Mouse (Mus musculus) neural tube, embryonic 11.5 days (tissue): ENCODE results near the gene 1700023F06Rik. TPM values are rescaled to one million over a fixed set of nuclear protein-coding genes. Genes with fewer than 3 reads are reported as not detected.
A peak's percentile ranks its signal among the peaks of the same experiment; 100 is the strongest.

Source experiments
- ATAC-seq: fragments of 200-750 bp; cut with Nextera tagmentation; 2 replicates; pipeline ENCODE4 v1.8.0; 2017; ENCODE audit warnings: moderate number of reproducible peaks, mild to moderate bottlenecking, moderate TSS enrichment, moderate library complexity; ENCODE audit not compliant: insufficient read depth, low FRiP score, low TSS enrichment
- DNase-seq: peaks from one replicate; pipeline ENCODE4 v3.0.0-alpha.2; 2015; ENCODE audit warnings: low spot score
- H3K27ac ChIP-seq: fragments of 300-500 bp; sonication (generic); 2 replicates; pipeline ENCODE4 v1.5.1; 2014; ENCODE audit warnings: low read depth, mild to moderate bottlenecking, low read length
- H3K27me3 ChIP-seq: fragments of 300-500 bp; sonication (generic); 2 replicates; pipeline ENCODE4 v1.6.1; 2014; ENCODE audit warnings: mild to moderate bottlenecking, low read length, mixed read lengths; ENCODE audit not compliant: control insufficient read depth, insufficient read depth
- H3K36me3 ChIP-seq: fragments of 300-500 bp; sonication (generic); 2 replicates; pipeline ENCODE4 v1.6.1; 2014; ENCODE audit warnings: mild to moderate bottlenecking, low read length, moderate library complexity, mixed read lengths; ENCODE audit not compliant: control insufficient read depth, insufficient read depth
- H3K4me1 ChIP-seq: fragments of 300-500 bp; sonication (generic); 2 replicates; pipeline ENCODE4 v1.6.1; 2014; ENCODE audit warnings: low read length, mixed read lengths; ENCODE audit not compliant: control insufficient read depth, insufficient read depth
- H3K4me2 ChIP-seq: fragments of 300-500 bp; sonication (generic); 2 replicates; pipeline ENCODE4 v1.6.1; 2014; ENCODE audit warnings: low read depth, mild to moderate bottlenecking, moderate library complexity
- H3K4me3 ChIP-seq: fragments of 300-500 bp; sonication (generic); 2 replicates; pipeline ENCODE4 v1.5.1; 2014; ENCODE audit warnings: low read depth, low read length
- H3K9ac ChIP-seq: fragments of 300-500 bp; sonication (generic); 2 replicates; pipeline ENCODE4 v1.6.1; 2014; ENCODE audit warnings: mild to moderate bottlenecking, low read length
- H3K9me3 ChIP-seq: fragments of 300-500 bp; sonication (generic); 2 replicates; pipeline ENCODE4 v1.6.1; 2016; ENCODE audit warnings: low read length; ENCODE audit not compliant: control insufficient read depth
- WGBS: fragments of 180-500 bp; shearing (Covaris S2); extraction: QIAGEN DNeasy Blood & Tissue Kit; methylation state at CpG from one replicate; pipeline ENCODE4 v1.1.7; 2014; 5-methylcytosine and 5-hydroxymethylcytosine counted together
- polyA plus RNA-seq: library from polyadenylated mRNA; unstranded; fragments of >200 nt; fragmentation: Nextera tagmentation; extraction: Ambion mirVana; gene quantifications from 2 replicates; pipeline ENCODE4 v1.2.1, GENCODE M21; 2014

Gene 1700023F06Rik
- polyA plus RNA-seq, 1 experiment from 2014 or later, result not detected

DNA sequence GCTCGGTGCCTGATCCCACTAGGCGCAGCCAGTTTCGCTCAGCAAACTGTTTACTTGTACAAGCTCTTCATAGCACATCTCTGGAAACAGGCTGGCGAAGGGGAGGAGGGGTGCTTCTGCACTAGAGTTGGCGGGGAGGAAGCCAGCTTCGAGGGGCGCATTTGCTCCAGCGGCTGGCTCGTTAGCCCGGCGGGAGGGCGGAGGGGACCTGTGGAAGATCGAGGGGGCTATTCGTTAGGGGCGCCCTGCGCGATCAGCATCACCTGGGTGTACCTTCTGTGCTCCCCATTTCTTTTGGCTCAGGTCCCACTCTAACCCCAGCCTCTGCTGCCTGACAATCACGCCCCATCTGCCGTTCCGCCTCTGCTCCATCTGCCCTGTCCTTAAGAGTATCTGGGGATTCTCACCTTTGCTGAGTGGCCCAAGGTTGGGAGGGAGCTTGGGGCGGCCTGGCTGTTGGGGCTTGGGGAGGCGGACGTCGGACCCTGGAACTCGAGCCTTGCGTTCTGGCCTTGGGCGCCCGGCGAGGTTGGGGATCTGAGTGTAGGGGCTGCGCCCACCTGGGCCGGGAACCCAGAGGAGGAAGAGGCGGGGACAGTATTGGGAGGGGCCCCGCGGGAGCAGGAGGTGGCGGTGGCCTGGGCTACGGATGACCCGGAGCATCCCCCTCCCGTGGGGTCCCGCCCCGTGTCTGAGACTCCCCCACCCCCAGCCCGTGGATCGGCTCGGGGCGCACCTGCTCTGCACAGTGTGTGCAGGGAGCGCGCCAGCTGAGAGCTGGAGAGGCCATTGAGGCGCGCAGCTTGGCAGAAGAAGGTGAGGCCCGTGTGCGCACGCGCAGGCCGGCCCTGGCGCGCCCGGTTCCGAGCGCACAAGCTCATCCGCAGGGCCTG lies 9.2 kb downstream of the 1700023F06Rik start:
- under 1% methylated on average over 56 of the region's 59 CpGs for WGBS
- H3K9ac ChIP-seq, result peak overlapping the region; percentile 37; the same call in 1 of the 2 replicates
- DNase-seq, result peak; percentile 36
- H3K27me3 ChIP-seq, result peaks cover 67% of the 10 kb centered on the region
- H3K4me3 ChIP-seq, result peak overlapping the region; percentile 36
- H3K36me3 ChIP-seq, result no peaks in the 10 kb centered on the region
- H3K9me3 ChIP-seq, result no peaks in the 10 kb centered on the region
- peak overlapping the region; percentile 50 for H3K4me2 ChIP-seq
- 0 out of 2 replicates have a peak, but pooled peaks have one; percentile 23 for ATAC-seq
- H3K27ac ChIP-seq, result no peak overlapping the region
- H3K4me1 ChIP-seq, result no peaks in the 10 kb centered on the region

- no peak for ATAC-seq
- Histone ChIP-seq H3K9me3 (no peaks in the 10 kb centered on the region), H3K27me3 (peaks cover 75% of the 10 kb centered on the region), H3K9ac (no peak overlapping the region), H3K36me3 (no peaks in the 10 kb centered on the region), H3K4me1 (no peaks in the 10 kb centered on the region), H3K27ac (no peak overlapping the region), H3K4me2 (peak overlapping the region; percentile 50; the same call in 1 of the 2 replicates), H3K4me3 (no peak overlapping the region)
- 4% methylated on average over 16 of the region's 16 CpGs for WGBS
- DNase-seq, result no peak
These were observed 10.0 kb downstream of the 1700023F06Rik start for GRCm38 (mm10) chr11:103198339-103198738.

DNA sequence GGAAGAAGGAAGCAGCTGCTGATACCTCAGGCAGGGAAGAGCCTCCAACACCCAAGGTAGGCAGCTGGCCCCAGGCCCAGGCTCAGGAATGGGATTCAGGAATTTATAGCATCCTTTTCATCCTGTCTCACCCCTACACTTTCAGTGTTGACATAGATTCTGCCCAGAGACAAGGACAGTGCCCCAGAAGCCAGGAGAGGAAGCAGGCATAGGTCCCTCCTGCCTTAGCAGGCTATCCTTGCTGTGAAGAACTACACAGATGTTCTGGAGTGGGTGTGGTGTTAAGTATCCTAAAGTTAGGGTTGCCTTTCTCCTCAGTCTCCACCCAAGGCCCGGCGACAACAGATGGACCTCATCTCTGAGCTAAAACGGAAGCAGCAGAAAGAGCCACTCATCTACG lies 11.0 kb downstream of the 1700023F06Rik start:
- DNase-seq (no peak), ATAC-seq (no peak)
- Histone ChIP-seq H3K9me3 (no peaks in the 10 kb centered on the region), H3K4me1 (no peaks in the 10 kb centered on the region), H3K4me3 (no peak overlapping the region), H3K9ac (no peak overlapping the region), H3K27me3 (peaks cover 85% of the 10 kb centered on the region), H3K27ac (no peak overlapping the region), H3K4me2 (no peak overlapping the region), H3K36me3 (no peaks in the 10 kb centered on the region)
- WGBS, result 85% methylated on average over 4 of the region's 4 CpGs

DNA sequence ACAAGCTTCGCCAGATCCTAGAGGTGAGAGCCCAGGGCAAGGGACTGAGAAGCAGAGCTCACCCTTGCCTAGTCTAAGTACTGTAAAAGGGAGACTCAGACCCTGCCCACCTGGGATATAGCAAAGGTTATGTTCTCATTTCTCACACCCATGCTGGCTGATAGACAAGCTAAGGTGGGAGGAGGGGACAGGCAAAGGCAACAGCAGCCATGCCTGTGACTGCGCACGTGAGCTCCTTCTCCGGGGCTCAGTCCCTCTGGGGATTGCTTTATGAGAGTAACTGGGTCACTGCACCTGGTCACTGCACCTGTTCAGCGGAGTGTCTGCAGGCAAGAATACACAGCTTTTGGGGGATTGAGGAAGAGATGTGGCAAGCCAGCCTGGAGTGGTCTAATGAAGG lies 12.7 kb downstream of the 1700023F06Rik start:
- Histone ChIP-seq H3K9me3 (no peaks in the 10 kb centered on the region), H3K36me3 (no peaks in the 10 kb centered on the region), H3K27ac (no peak overlapping the region), H3K27me3 (peaks cover 94% of the 10 kb centered on the region), H3K4me3 (no peak overlapping the region), H3K4me2 (no peak overlapping the region), H3K4me1 (no peaks in the 10 kb centered on the region), H3K9ac (no peak overlapping the region)
- 75% methylated on average over 5 of the region's 5 CpGs for WGBS
- no peak for DNase-seq
- no peak for ATAC-seq

DNA sequence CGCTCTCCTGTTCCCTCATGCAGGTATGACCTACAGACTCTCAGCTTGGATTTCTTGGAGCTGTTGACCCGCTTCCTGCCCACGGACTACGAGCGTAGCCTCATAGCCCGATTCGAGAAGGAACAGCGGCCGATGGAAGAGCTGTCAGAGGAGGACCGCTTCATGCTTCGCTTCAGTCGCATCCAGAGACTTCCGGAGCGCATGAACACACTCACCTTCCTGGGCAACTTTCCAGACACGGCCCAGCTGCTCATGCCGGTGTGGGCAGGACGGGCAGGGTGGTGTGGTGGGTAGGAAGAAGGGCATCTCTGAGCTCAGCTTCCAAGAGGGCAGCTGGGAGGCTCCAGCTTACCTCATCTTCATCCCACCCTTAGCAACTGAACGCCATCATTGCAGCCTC lies 13.1 kb downstream of the 1700023F06Rik start:
- Histone ChIP-seq H3K4me3 (no peak overlapping the region), H3K36me3 (no peaks in the 10 kb centered on the region), H3K27ac (no peak overlapping the region), H3K4me1 (no peaks in the 10 kb centered on the region), H3K27me3 (peaks cover 93% of the 10 kb centered on the region), H3K4me2 (no peak overlapping the region), H3K9ac (no peak overlapping the region), H3K9me3 (no peaks in the 10 kb centered on the region)
- WGBS, result 94% methylated on average over 18 of the region's 18 CpGs
- ATAC-seq (no peak), DNase-seq (no peak)

- 31% methylated on average over 9 of the region's 9 CpGs for WGBS
- H3K27me3 ChIP-seq, result peaks cover 80% of the 10 kb centered on the region
These were observed 14.6 kb downstream of the 1700023F06Rik start for GRCm38 (mm10) chr11:103193825-103194168.

GRCm38 (mm10) chr11:103192956-103193824 lies 15.2 kb downstream of the 1700023F06Rik start:
- H3K9ac ChIP-seq, result no peak overlapping the region
- ATAC-seq, result no peak

More at GRCm38 (mm10) chr11:103193825-103194168, 14.6 kb downstream of the 1700023F06Rik start:
- no peak for DNase-seq
- Histone ChIP-seq H3K27ac (no peak overlapping the region), H3K9ac (no peak overlapping the region), H3K4me3 (no peak overlapping the region), H3K4me2 (no peak overlapping the region), H3K4me1 (no peaks in the 10 kb centered on the region), H3K9me3 (no peaks in the 10 kb centered on the region), H3K36me3 (no peaks in the 10 kb centered on the region)
- ATAC-seq, result no peak

DNA sequence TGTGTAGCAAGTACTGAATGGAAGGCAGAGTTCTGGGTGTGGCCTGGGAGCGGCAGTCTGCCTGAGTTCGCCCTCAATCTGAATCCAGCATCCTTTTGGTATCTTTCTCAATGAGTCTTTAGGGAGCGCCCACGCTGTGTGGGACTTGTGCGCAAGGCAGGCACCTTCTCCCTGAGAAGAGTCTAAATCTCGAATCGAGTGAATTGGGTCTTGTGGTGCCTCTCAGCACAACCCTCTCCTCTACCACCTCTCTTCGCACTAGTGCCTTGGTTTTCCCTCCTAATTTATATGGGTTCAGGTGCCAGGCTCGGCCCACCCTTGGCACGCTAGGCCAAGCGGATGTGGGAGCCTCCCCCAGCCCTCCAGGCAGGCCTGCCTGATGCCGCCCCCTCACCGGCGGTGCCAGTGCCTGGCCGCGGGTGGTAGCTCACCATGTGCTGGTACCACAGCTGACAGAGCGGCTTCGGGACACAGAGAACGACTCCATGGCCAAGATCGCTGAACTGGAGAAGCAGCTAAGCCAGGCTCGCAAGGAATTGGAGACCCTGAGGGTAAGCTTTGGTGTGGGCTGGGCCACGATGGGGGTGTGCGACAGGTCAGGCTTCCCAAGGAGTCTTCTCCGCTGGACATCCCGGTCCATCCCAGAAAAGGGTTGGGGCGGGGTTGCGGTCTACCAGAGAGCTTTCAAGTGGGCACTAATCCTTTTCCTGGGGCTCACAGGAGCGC lies 16.0 kb downstream of the 1700023F06Rik start:
- no peak for ATAC-seq
- peaks cover 67% of the 10 kb centered on the region for H3K27me3 ChIP-seq
- WGBS, result 15% methylated on average over 28 of the region's 28 CpGs

More at GRCm38 (mm10) chr11:103192956-103193824, 15.2 kb downstream of the 1700023F06Rik start:
- WGBS, result 3% methylated on average over 38 of the region's 44 CpGs
- Histone ChIP-seq H3K9me3 (no peaks in the 10 kb centered on the region), H3K27me3 (peaks cover 74% of the 10 kb centered on the region), H3K36me3 (no peaks in the 10 kb centered on the region), H3K4me1 (no peaks in the 10 kb centered on the region), H3K4me3 (0 out of 2 replicates have a peak overlapping the region, but pooled peaks have one; percentile 3), H3K27ac (no peak overlapping the region), H3K4me2 (peak overlapping the region; percentile 23)
- DNase-seq, result peak; percentile 61

More for the DNA sequence above, 16.0 kb downstream of the 1700023F06Rik start:
- Histone ChIP-seq H3K9me3 (no peaks in the 10 kb centered on the region), H3K4me1 (no peaks in the 10 kb centered on the region), H3K36me3 (no peaks in the 10 kb centered on the region), H3K4me3 (0 out of 2 replicates have a peak overlapping the region, but pooled peaks have one; percentile 3), H3K27ac (no peak overlapping the region), H3K9ac (no peak overlapping the region), H3K4me2 (peak overlapping the region; percentile 23)
- no peak for DNase-seq
